Mouse (Mus musculus): Measurements from ENCODE around the gene Abcb11.

Abcb11 gene

GRCm38 (mm10) chr2:69264069-69264618 lies 78.3 kb downstream of the Abcb11 start:
- DNase-seq (ENCODE audit: low spot score in 2 of 2) = no peak

GRCm38 (mm10) chr2:69248221-69248755 lies 94.1 kb downstream of the Abcb11 start:
- no peak for DNase-seq (ENCODE audit: low spot score in 2 of 2)

- DNase-seq (ENCODE audit: low spot score in 2 of 2) = no peak
Observed at GRCm38 (mm10) chr2:69247081-69247480, 95.3 kb downstream of the Abcb11 start.

GRCm38 (mm10) chr2:69244924-69245323 lies 97.5 kb downstream of the Abcb11 start:
- no peak for DNase-seq (ENCODE audit: low spot score in 2 of 2)

GRCm38 (mm10) chr2:69239315-69239714 lies 103.1 kb downstream of the Abcb11 start:
- DNase-seq (ENCODE audit: low spot score in 2 of 2) = no peak

- no peak for DNase-seq (ENCODE audit: low spot score in 2 of 2)
Observed at GRCm38 (mm10) chr2:69234976-69235678, 107.3 kb downstream of the Abcb11 start.

- no peak for DNase-seq (ENCODE audit: low spot score in 2 of 2)
Observed at GRCm38 (mm10) chr2:69232101-69232500, 110.3 kb downstream of the Abcb11 start.

- DNase-seq (ENCODE audit: low spot score in 2 of 2) = no peak
Observed at GRCm38 (mm10) chr2:69230137-69230536, 112.3 kb downstream of the Abcb11 start.

- no peak for DNase-seq (ENCODE audit: low spot score in 2 of 2)
Observed at GRCm38 (mm10) chr2:69228635-69229034, 113.8 kb downstream of the Abcb11 start.

- DNase-seq (ENCODE audit: low spot score in 2 of 2) = no peak
Observed at GRCm38 (mm10) chr2:69226876-69227275, 115.5 kb downstream of the Abcb11 start.

GRCm38 (mm10) chr2:69224724-69225123 lies 117.7 kb downstream of the Abcb11 start:
- DNase-seq (ENCODE audit: low spot score in 2 of 2) = no peak

GRCm38 (mm10) chr2:69222815-69223214 lies 119.6 kb downstream of the Abcb11 start:
- no peak for DNase-seq (ENCODE audit: low spot score in 2 of 2)

- no peak for DNase-seq (ENCODE audit: low spot score in 2 of 2)
Observed at GRCm38 (mm10) chr2:69221868-69222416, 120.5 kb downstream of the Abcb11 start.

GRCm38 (mm10) chr2:69215242-69215641 lies 127.2 kb downstream of the Abcb11 start:
- no peak for DNase-seq (ENCODE audit: low spot score in 2 of 2)

- DNase-seq (ENCODE audit: low spot score in 2 of 2) = no peak
Observed at GRCm38 (mm10) chr2:69212652-69213051, 129.8 kb downstream of the Abcb11 start.

- no peak for DNase-seq (ENCODE audit: low spot score in 2 of 2)
Observed at GRCm38 (mm10) chr2:69210773-69211172, 131.6 kb downstream of the Abcb11 start, which contains the start of gene G6pc2. TSS of gene G6pc2 (plus strand) at chr2:69211073.

GRCm38 (mm10) chr2:69209684-69210083 lies 132.7 kb downstream of the Abcb11 start:
- DNase-seq (ENCODE audit: low spot score in 2 of 2) = no peak

GRCm38 (mm10) chr2:69206523-69206922 lies 135.9 kb downstream of the Abcb11 start:
- DNase-seq (ENCODE audit: low spot score in 2 of 2) = no peak

GRCm38 (mm10) chr2:69205791-69206351 lies 136.5 kb downstream of the Abcb11 start, which contains the start of gene Spc25:
TSS of gene Spc25 (minus strand) at chr2:69206194.
- peak; percentile 84 to 87 for DNase-seq (ENCODE audit: low spot score in 2 of 2)

GRCm38 (mm10) chr2:69205185-69205584 lies 137.2 kb downstream of the Abcb11 start:
- DNase-seq (ENCODE audit: low spot score in 2 of 2) = no peak

- no peak for DNase-seq (ENCODE audit: low spot score in 2 of 2)
Observed at GRCm38 (mm10) chr2:69193555-69193954, 148.9 kb downstream of the Abcb11 start.

- no peak for DNase-seq (ENCODE audit: low spot score in 2 of 2)
Observed at GRCm38 (mm10) chr2:69191059-69191458, 151.4 kb downstream of the Abcb11 start.

GRCm38 (mm10) chr2:69189222-69189621 lies 153.2 kb downstream of the Abcb11 start:
- no peak for DNase-seq (ENCODE audit: low spot score in 2 of 2)

Data from frontal cortex, postnatal 14 days (tissue).